Mouse (Mus musculus) liver, adult (tissue): ENCODE data around the gene Rbmxl1.
A peak's percentile ranks its signal among the peaks of the same experiment; 100 is the strongest.

Experiments used
- GATA4 ChIP-seq: IDR thresholded peaks from 2 replicates; pipeline ENCODE4 v1.6.1; 2014; ENCODE audit warnings: mild to moderate bottlenecking, low read length; ENCODE audit not compliant: insufficient replicate concordance

The Rbmxl1 gene

GRCm38 (mm10) chr8:78508719-78509272, at the start of gene Rbmxl1:
Rbmxl1 (minus strand) TSS chr8:78508898.
- TF ChIP-seq GATA4: peak; percentile 4; the same call in 1 of the 2 replicates

- no peak for TF ChIP-seq GATA4
Measured at GRCm38 (mm10) chr8:78556773-78557434, 48.2 kb upstream of the Rbmxl1 start.

DNA sequence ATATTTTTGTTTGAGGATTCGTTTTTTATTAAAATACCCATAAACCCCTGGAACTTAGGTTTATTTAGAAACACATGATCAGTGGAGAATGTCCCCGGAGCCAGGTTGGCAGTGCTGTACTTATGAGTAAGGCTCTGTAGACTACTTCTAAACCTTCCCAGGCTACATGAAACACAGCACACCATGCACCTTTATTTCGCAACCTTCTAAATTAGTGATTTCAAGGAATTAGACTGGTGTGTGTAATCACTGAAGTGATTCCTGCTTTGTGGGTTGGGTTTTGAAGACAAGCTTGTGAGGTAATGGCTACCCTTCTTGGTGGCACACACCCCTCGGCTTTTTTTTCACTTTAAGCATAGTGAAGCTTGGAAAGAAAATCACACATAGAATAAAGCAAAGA, 47.1 kb upstream of the Rbmxl1 start:
- no peak for TF ChIP-seq GATA4

DNA sequence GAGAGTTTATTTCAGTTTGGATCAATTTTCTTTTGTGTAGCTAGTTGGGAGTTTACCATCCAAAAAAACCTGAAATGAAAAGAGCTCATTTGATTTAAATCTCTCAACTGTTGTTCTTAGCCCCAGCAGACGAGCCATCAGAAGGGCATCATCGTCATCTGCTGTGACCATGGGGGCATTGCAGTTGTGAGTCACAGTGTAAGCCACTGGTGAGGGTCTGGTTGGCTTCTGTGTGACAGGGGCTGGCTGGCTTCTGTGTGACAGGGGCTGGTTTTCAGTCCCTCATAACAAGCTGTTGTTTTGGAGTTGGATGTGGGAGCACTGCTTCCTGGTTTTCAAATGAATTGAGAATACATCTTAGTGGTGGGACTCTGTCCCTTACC, 42.0 kb upstream of the Rbmxl1 start:
- TF ChIP-seq GATA4: no peak

GRCm38 (mm10) chr8:78549971-78550751, 41.5 kb upstream of the Rbmxl1 start:
- TF ChIP-seq GATA4: no peak

- TF ChIP-seq GATA4: no peak
Measured at GRCm38 (mm10) chr8:78544545-78544944, 35.8 kb upstream of the Rbmxl1 start.

DNA sequence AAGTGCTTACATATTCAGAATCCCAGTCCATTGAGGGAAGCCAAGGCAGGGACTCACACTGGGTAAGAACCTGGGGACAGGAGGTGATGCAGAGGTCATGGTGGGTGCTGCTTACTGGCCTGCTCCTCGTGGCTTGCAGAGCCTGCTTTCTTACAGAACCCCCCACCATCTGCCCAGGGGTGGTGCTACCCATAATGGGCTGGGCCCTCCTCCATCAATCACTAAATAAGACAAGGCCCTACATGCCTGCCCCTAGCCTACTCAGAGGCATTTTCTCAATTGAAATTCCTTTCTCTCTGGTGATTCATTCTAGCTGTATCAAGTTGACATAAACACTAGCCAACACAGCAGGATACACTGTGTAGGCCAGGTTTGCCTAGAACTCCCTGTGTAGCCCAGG, 34.9 kb upstream of the Rbmxl1 start:
- TF ChIP-seq GATA4: no peak

GRCm38 (mm10) chr8:78537795-78538194, 29.1 kb upstream of the Rbmxl1 start:
- no peak for TF ChIP-seq GATA4

DNA sequence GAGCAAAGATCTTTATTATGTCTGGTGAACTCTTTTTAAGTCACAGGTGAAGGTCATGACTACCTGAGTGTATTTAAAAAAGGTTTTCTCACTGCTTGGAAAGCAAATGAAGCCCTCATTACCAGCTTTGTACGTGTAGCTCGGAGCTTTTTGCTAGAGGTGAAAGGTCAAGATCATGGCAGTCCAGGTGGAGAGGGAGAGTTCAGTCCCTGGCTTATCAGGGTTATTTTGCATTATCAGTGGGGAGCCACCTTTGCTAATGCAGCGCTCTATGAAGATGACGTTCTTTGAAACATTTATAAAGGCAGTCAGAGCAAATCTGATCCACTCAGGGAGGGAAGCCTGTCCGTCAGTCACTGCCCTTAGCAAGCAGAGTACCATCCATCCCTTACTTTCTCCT, 28.0 kb upstream of the Rbmxl1 start:
- TF ChIP-seq GATA4: no peak

DNA sequence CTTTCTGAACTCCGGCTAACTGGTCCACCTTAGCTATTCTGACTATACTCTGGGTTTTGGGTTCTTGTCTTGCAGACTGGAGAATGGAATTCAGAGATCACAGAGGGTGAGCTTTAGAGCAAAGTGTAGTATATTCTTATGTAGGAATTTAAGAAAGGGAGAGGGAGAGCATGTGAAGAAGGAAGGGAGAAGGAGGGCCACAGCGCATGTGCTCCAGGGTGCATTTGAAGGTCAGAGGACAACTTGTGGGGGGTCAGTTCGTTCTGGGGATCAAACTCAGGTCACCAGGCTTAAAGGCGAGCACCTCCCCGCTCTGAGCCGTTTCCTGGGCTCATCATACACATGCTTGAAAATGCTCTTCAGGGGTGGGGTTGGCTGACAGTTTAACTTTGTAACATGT, 25.3 kb upstream of the Rbmxl1 start:
- TF ChIP-seq GATA4: no peak

- TF ChIP-seq GATA4: no peak
Measured at GRCm38 (mm10) chr8:78515132-78515531, 6.4 kb upstream of the Rbmxl1 start.

GRCm38 (mm10) chr8:78514706-78515105, 6.0 kb upstream of the Rbmxl1 start:
- no peak for TF ChIP-seq GATA4

DNA sequence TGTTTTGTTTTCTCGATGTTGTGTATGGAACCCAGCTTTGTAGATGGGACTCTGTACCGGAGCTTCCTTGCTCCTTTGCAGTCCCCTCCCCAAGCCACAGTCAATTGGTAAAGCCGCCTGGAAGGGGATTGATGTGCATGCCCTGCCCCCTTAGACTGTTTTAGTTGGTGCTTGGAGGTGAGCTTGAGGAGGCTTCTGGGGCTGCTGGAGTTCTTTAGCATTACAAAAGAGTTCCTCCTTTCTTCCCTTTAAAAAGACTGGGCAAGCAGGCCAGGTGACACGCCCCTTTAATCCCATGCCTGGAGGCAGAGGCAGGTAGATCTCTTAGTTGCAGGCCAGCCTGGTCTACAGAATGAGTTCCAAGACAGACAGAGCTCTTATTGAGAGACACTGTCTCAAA, 4.4 kb upstream of the Rbmxl1 start:
- no peak for TF ChIP-seq GATA4

- TF ChIP-seq GATA4: no peak
Measured at GRCm38 (mm10) chr8:78510926-78511325, 2.2 kb upstream of the Rbmxl1 start.

- no peak for TF ChIP-seq GATA4
Measured at GRCm38 (mm10) chr8:78510094-78510493, 1.4 kb upstream of the Rbmxl1 start.
